Mouse (Mus musculus) thymus, postnatal 4 days (tissue): ENCODE measurements around the gene Lce1c.

Experiments
- DNase-seq: peaks from one replicate; pipeline ENCODE4 v3.0.0; 2021

Gene Lce1c

DNA sequence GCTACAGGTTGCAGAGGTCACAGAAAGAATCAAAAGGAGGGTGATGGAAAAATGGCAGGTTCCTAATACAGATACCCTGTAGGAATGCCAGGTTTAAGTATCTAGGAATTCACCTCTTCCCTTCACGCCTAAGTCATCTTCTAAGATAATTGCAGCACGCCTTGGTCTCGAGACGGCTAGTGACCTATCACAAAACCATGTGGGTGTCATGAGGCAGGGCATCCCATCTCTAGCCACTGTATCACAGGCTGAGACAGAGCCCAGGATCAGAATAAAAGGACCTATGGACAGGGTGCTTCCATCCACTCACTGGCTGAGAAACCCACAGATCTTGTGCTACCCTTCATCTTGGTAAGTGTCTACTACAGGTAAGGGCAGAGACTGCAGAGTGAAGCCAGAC, at the start of gene Lce1c:
Gene Lce1c (plus strand): TSS at position 301 of the 400 bp plus-strand sequence.
- no peak for DNase-seq

DNA sequence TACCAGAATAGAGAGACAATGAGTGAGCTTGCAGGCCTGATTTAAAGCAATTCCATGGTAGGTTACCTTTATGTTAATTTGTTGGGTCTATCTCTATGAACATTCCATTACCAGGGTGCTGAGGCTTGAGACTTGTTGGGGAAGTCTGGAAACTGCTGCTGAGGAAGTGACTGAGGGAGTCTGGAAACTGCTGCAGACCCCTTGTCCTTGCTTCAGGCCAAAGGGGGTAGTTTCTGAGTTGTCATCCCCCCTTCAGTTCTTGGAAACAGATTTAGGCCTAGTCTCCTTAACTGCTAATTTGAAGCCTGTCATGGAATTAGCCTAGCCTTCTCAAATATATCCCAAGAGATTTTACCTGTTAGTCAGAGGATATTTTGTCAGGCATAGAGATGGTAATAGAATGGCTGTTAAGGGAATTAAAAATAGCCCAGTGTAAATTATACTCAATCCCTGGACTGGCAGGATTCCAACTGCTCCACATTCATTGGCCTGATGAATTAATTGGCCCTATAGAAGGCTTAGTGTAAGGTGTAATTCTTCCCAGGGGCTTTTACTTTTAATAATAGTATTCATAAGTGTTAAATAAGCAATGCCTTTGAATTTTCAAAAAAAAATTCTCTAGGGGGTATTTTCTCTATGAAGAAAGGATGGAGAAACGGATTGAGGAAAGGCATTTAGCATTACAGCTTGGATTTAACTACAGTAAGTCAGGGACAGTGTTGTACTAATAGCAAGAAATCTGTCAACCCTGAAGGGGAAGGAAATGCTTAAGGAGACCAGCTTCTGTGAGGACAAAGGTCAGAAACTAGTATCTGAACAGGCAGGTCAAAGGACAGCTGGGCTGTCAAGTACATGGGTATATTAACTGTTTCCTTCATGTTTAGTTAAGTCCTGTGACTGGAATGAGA, 41.0 kb upstream of the Lce1c start:
- DNase-seq: no peak

DNA sequence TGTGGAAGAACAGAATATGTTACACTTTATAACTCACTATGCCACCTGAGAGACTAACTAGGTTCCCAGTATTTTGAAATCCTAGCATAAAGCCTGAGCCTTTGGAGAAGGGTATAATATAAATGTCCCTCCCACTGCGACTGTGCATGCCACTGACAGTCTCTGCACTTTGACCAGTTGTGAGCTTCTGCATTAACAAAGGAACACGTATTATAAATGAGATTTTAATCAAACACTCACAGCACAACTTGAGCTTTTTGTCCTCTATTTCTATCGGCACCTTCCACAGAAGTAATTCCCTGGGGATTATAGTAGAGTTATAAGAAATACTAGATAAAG, 40.4 kb upstream of the Lce1c start:
- DNase-seq: no peak

DNA sequence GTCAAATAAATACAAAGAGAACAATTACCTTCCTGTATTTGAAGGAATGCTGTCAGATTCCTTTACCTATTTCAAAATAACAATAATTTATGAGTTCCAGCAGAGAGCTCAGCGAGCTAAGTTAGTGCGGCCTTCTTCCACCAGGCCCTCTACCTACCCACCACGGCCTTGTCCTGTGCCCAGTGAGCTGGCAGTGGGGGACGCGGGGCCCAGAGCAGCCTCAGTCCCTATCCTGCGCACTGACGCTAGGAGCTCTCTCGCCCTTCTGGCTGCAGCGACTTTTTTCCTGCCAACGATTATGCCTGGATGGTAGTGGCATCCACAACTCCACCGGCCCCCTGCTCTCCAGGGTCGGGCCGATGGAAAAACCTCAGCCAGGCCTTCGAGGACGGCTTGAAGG, 39.2 kb upstream of the Lce1c start:
- no peak for DNase-seq

DNA sequence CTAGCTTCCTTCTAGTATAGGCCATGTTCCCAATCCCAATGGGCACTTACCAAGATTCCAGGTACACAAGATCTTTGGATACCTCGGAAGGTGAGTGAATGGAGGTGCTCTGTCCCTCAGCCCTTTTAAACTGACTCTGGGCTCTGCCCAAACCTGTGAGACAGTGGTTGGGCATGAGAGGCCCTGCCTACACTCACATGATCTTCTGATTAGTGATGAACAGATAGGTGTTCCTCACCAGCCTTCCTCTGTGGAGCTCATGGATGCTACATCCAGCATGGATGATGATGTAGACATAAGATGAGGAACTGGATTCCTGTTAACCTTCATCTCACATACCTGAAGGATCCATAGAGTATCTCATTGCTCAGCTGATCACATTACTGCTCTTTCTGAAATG, 30.8 kb upstream of the Lce1c start, which contains the start of gene Lce1a1:
Gene Lce1a1 (minus strand): TSS at position 101 of the 400 bp plus-strand sequence.
- no peak for DNase-seq

DNA sequence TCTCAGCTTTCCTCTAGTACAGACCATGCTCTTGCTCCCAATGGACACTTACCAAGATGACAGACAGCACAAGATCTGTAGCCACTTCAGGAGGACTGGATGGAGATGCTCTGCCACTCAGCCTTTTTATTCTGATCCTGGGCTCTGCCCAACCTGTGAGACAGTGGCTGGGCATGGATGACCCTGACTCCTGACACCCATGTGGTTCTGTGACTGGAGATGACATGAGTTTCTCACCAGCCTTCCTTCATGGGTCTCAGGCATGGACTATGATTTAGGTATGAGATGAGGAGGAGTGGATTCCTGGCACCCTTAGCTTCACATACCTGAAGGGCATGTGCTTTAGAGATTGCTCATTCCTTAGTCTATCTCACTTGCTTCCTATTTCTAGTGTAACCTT, 22.2 kb upstream of the Lce1c start, which contains the start of gene Lce1b:
Gene Lce1b (minus strand): TSS at position 101 of the 400 bp plus-strand sequence.
- no peak for DNase-seq

DNA sequence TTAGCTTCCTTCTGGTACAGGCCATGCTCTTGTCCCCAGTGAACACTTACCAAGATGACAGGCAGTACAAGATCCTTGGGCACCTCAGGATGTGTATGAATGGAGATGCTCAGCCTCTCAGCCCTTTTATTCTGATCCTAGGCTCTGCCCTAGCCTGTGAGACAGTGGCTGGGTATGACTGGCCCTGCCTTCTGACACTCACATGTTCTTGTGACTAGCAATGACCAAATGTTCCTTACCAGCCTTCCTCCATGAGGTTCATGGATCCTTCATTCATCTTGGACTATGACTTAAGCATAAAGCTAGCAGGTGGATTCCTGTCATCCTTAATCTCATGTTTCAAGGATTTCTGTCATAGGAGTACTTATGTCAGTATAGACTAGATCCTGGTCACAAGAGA, 8.8 kb upstream of the Lce1c start, which contains the start of gene Lce1a2:
Gene Lce1a2 (minus strand): TSS at position 101 of the 400 bp plus-strand sequence.
- DNase-seq: no peak

DNA sequence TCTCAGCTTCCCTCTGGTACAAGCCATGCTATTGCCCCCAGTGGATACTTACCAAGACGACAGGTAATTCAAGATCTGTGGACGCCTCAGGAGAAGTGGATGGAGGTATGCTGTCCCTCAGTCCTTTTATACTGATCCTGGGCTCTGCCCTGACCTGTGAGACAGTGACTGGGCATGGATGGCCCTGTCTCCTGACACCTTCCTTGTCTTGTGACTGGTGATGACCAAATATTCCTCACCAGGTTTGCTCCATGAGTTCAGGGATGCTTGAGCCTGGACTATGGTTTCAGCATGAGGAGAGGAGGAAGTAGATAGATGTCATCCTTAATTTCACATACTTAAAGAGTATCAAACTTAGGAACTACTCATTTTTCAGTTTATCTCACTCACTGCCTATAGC, 8.1 kb downstream of the Lce1c start, which contains the start of gene Lce1d:
Gene Lce1d (minus strand): TSS at position 101 of the 400 bp plus-strand sequence.
- DNase-seq: no peak

DNA sequence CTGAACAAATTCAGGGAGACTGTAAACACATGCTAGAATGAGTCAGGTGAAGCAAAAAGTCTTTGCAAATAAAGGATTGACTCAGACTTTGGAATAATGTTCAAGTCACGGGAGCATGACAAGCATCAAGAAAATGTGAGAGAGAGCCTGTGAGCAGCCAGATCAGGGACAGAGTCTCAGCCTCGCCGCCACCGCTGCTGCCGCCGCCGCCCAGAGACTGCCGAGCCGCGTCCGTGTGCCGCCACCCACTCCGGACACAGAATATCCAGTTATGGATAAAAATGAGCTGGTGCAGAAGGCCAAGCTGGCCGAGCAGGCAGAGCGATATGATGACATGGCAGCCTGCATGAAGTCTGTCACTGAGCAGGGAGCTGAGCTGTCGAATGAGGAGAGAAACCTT, 10.1 kb downstream of the Lce1c start:
- peak; percentile 42 for DNase-seq

DNA sequence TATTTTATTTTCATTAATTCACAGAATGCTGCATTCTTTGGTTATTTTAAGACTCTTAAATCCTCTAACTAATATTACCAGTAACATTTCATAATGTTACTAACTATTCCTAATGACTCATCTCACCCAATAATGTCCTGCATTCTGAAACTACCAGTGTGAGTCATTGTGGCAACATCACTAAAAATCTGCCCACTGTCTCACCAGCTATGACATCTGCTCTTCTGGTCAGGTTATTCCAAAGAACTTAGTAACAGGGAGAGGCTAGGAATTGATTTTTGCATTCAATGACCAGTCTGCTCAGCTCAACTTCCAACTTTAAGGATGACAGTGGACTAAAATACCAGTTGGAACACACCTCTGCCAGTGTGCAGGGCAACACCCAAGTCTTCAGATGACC, 12.6 kb downstream of the Lce1c start:
- no peak for DNase-seq

DNA sequence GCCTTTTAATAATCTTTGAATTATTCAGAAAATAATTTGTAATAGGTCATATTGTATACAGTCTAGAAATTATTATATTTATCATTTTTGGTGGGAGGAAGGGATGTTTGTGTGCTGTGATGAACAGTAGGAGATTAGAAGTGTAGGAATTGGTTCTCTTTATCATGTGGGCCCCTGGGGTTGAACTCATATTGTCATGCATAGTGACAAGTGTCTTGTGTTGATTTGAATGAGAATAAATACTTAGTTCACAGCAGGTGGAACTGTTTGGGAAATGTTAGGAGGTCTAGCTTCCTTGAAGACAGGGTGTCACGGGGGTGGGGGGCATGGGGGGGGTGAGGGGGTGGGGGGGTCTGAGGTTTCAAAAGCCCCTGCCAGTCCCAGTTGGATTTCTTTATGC, 15.6 kb downstream of the Lce1c start:
- DNase-seq: no peak

DNA sequence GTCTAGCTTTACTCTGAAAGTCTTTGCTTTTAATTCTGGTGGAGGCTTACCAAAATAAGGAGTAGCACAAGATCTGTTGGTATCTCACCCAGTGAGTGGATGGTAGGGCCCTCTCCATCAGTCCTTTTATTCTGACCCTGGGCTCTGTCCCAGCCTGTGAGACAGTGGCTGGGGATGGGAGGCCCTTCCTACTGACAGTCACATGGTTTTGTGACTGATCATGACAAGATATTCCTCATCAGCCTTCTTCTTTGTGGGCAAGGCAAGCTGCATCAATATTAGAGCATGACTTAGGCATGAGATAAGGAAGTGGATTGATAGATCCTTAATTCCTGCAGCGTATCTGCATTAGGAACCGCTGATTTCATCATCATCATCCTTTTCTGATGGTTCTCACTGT, 29.9 kb downstream of the Lce1c start, which contains the start of gene Lce1e:
Gene Lce1e (minus strand): TSS at position 101 of the 400 bp plus-strand sequence.
- no peak for DNase-seq

DNA sequence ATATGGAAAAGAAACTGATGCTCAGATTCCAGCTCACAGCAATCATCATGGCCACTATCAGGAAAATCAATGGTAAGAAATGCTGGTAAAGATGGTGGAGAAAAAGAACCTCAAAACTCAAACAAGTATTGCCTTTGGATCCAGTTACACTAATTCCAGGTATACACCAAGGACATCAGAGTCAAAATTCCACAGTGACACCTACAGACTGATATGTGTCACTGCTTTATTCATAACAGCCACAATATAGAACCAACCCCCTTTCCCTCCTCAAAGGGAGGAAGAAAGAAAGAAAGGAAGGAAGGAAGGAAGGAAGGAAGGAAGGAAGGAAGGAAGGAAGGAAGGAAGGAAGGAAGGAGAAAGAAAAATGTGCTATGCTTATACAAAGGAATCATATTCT, 36.1 kb downstream of the Lce1c start:
- DNase-seq: no peak

DNA sequence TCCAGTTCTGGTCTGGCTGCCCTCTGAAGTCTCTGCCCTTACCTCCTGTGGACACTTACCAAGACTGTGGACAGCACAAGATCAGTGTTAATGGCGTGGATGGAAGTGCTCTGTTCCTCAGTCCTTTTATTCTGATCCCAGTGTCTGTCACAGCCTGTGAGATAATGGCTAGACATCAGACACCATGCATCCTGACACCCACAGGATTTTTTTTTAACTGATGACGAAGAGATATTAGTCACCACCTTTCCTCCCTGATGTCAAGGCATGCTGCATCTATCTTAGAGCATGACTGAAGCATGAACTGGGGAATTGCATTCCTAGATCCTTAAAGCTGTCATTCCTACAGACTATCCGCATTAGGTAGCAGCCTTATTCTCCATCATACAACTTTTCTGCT, 41.2 kb downstream of the Lce1c start, which contains the start of gene Lce1f:
Gene Lce1f (minus strand): TSS at position 101 of the 400 bp plus-strand sequence.
- no peak for DNase-seq

DNA sequence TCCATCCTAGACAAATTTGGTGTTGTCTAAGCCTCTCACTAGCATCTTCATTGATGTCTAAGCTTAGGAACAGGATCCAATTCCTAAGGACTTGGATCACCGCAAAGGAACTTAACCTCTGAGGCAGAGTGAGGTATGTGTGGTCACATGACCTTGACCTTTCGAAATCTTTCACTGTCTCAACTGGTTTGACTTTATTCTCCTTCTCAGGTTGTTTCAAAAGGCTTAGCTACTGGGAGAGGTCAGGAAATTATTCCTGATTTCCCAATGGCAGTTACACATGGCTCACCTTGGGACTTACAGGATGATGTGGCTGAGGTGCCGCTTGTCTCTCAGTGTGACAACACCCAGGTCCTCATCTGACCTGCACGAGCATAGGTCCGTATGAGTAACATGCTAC, 43.6 kb downstream of the Lce1c start:
- DNase-seq: no peak
